Mouse (Mus musculus) urinary bladder, postnatal 25 days (tissue): ENCODE results near the gene Oog3.

ENCODE experiments used
- DNase-seq: peaks from one replicate; pipeline ENCODE4 v3.0.0; 2022; ENCODE audit warnings: low spot score

Gene Oog3

GRCm38 (mm10) chr4:144162563-144162962 is at the start of gene Oog3:
Oog3 (minus strand) TSS chr4:144162663.
- no peak for DNase-seq

DNA sequence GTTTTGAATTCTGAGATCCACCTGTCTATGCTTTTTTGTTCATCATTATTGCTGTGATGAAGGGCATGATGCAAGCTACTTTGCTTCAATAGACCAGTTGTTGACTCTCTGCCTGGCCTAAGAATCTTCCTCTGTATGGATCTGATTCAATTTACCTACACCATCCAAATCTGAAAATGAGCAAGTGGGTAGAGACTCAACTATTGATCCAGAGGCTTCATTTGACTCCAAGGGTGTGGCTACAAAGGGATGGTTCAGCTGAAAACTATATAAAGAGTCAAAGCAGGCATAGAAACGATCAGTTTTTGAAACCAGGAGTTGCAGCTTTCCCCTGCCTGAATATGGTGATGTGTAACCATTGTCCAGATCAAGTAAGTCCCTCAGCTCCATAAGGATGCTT is 28.0 kb upstream of the Oog3 start, which contains the start of gene Oog2:
Oog2 (plus strand) TSS at position 301 of the 400 bp plus-strand sequence.
- no peak for DNase-seq
